Mouse (Mus musculus): ENCODE measurements at regions not wholly inside any gene's neighbourhood (a gene's known extent, or its start where the extent isn't known, plus 50 kb on each side); places are given as distances from the start of the nearest gene placed in this dataset.
"Not testable (repeated sequence)": the region's sequence is repeated elsewhere in the genome, so short reads cannot be mapped to it uniquely, and the experiment has no call there.

GRCm38 (mm10) chr4:23567827-23568226 lies 928.4 kb upstream of the Mms22l start:
- DNase-seq (ENCODE audit: low spot score in 2 of 2) = no peak

GRCm38 (mm10) chr4:23573013-23573412 lies 923.2 kb upstream of the Mms22l start:
- DNase-seq (ENCODE audit: low spot score in 2 of 2) = no peak

- no peak for DNase-seq (ENCODE audit: low spot score in 2 of 2)
These were observed 908.8 kb upstream of the Mms22l start for GRCm38 (mm10) chr4:23587412-23587811.

DNA sequence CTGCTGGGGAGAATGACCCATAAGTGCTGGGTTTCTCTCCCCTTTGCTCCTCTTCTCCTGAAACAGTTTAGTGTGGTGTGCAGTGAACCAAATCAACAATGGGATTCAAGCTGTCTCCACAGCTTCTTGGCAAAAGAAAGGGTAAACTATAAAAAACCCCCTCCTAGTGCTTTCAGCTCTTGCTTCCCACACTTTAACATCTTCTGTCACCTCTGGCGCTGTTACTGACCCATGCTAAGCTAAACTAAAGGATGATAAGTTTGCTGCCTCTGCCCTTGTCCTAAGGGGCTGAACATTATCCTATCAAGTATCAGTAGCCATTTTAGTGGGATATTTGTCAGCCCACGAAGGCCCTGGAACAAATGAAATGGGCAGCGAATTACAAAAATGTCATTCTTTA lies 905.4 kb upstream of the Mms22l start:
- no peak for DNase-seq (ENCODE audit: low spot score in 2 of 2)

- DNase-seq (ENCODE audit: low spot score in 2 of 2) = no peak
These were observed 904.7 kb upstream of the Mms22l start for GRCm38 (mm10) chr4:23591593-23591992.

DNA sequence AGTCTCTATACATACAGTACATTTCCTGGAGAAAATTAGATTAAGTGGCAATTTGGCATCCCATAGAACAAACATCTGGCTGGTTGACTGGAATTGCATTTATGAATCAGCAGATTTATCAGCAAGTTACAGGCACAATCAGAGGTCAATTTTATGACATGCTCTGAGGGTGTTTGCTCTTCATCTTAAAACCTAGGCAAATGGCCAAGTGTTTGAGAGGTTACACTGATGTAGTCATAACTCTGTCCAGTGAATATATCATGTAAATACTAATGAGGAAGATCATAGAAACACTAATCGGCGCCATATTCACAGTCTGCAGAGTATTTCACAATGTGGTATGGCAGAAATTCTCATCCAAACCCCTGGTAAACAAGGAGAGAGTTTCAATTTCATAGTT lies 896.2 kb upstream of the Mms22l start:
- no peak for DNase-seq (ENCODE audit: low spot score in 2 of 2)

DNA sequence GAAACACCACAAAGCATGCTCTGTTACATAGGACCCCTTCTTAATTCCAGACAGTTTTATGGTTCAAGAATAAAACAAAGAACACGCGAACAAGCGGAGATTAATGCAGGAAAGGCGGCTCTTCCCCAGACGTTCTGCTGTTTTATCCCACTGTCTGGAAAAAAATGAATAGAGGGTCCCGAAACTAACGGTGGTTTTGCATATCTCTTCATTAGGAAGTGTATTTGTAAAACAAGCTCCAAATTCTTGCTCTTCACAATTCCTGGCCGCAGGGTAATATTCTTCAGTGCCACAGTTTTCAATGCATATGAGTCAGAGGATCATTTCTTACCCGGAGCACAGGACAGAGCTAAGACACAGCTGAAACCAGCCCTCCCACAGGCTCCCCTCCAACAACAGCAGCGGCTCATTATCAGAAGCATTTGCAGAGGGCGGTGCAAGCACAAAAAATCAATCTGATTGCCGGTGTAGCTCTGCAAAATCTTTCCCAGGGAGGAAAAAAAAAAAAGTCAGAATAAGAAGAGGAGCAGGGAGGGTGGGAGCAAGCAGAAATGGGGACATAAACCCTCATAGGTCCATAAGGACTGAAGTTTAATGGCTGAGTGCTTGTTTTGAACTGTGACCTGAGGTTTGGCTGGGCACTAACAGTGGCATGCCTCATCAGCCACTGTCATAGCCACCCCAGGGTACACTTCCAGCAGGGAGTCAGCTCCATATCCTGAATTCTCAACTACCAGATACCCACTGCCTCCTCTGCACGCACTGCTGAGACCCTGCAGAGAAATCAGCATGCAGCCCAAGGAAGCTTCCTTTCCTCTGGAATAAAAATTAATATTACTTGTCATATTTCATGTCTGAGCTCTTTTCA lies 894.6 kb upstream of the Mms22l start:
- peak in 1 of 2 experiments; percentile 14 for DNase-seq (ENCODE audit: low spot score in 2 of 2)

DNA sequence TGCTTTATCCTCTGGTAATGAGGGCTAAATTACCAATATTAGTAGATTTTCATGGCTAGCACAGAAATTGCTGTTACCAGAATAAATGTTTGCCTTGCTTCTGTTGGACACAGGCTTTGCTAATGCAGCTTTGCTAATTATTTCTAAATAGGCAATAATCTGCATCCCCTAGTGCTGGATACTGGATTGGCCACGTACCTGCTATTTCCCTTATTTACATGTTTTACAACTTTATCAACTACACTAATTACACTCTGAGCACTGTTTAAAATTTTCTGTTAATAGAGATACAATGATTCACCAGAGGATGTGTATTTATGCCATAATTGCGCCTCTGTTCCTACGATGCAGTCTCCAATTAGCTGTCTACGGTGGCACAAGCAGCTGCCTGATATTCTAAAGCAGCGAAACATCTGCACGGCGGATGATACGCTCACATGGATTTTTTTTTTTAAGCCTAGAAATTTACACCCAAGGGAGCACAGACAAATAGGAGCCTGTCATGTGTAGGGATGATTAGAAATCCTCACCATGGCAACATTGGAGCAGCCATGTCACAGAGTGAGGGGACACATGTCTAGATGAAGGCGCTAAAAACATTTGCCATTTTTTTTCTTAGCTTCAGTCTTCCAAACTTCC lies 893.8 kb upstream of the Mms22l start:
- peak in 1 of 2 experiments; percentile 14 for DNase-seq (ENCODE audit: low spot score in 2 of 2)

DNA sequence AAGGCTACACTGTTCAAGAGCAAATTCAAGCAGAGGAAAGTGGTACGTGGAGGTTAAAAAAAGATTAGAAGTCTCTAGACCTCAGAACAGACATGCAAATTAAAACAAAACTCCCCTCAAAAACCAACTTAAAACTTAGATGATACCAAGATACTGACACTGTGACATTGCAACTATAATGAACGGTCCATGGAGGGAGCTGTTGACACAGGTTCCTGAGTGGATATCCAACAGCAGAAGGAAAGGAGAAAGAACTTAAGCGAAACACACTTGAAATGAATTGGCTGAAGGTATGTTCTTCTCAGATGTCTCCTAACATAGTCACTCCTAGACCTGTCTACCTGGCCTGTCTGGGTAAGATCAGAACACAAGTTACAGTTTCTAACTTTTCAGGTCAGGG lies 888.9 kb upstream of the Mms22l start:
- DNase-seq (ENCODE audit: low spot score in 2 of 2) = no peak

DNA sequence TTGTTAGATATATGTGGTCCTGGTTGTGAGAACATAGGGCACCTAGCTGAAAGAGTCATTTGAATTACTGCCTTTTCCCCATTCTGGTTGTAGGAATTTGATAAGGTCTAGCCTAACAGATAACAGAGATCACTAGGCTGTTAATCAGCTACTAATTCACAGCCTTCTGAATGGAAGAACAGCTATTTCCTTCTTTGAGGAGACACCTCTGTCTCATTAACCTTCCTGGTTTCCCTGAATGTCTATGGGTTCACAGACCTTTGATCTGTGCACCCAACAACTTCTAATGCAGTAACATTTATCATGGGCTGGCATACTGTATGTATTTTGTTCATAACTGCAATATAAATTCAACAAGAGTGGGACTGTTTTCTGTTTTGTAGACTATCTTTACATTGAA lies 875.0 kb upstream of the Mms22l start:
- DNase-seq (ENCODE audit: low spot score in 2 of 2) = no peak

GRCm38 (mm10) chr4:23622231-23622630 lies 874.0 kb upstream of the Mms22l start:
- DNase-seq (ENCODE audit: low spot score in 2 of 2) = no peak

GRCm38 (mm10) chr4:23636231-23636928 lies 859.9 kb upstream of the Mms22l start:
- no peak for DNase-seq (ENCODE audit: low spot score in 2 of 2)

- DNase-seq (ENCODE audit: low spot score in 2 of 2) = no peak
These were observed 859.4 kb upstream of the Mms22l start for GRCm38 (mm10) chr4:23636929-23637235.

- not testable (repeated sequence) for DNase-seq (ENCODE audit: low spot score in 2 of 2)
These were observed 839.6 kb upstream of the Mms22l start for GRCm38 (mm10) chr4:23656671-23657070.

GRCm38 (mm10) chr4:23668896-23669295 lies 827.4 kb upstream of the Mms22l start:
- no peak for DNase-seq (ENCODE audit: low spot score in 2 of 2)

GRCm38 (mm10) chr4:23703626-23704025 lies 792.6 kb upstream of the Mms22l start:
- DNase-seq (ENCODE audit: low spot score in 2 of 2) = no peak

DNA sequence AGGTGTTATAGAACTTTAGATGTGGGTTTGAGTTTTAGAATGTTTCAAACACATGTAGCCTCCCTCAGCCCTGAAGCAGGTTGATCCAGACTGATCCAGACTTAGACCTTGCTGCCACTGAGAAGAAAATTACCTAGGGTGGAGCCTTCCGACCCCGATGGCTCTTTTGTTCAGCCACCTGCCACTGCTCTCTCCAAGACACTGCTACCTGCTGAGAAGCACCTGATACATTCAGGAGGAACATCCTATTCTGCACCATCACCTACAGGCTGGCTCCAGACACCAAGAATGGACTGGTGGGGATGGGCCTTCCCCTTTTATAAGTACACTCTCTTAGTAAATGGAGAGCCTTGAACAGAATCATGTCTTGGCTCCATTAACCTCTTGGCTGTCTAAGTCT lies 785.5 kb upstream of the Mms22l start:
- no peak for DNase-seq (ENCODE audit: low spot score in 2 of 2)

DNA sequence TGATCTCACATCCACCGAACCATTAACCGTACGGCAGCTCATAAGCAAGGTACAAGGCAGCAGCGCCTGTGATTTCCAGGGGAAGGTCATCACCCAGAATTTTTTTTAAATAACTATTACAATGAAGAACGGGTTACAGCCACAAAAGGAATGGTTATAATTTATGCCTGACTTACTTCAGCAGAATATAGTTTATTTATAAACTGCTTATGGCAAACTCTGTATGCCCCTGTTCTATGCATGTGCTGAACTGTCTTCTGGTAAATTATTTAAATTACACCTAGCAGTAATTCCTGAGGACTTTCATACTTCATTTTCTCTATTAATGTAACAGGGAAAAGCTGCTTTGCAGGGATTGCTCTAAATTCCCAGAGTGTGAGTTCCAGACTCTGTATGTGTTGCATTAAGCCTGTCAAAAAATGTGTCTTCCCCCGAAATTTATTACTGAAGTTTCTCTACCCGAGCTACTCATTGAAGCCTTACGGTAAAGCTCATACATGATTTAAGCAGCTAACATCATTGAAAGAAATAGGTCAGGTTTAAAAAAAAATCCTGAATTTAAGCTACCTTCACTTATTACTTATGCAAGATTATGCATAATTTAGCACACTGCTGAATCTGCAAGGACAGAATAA lies 782.4 kb upstream of the Mms22l start:
- no peak for DNase-seq (ENCODE audit: low spot score in 2 of 2)

DNA sequence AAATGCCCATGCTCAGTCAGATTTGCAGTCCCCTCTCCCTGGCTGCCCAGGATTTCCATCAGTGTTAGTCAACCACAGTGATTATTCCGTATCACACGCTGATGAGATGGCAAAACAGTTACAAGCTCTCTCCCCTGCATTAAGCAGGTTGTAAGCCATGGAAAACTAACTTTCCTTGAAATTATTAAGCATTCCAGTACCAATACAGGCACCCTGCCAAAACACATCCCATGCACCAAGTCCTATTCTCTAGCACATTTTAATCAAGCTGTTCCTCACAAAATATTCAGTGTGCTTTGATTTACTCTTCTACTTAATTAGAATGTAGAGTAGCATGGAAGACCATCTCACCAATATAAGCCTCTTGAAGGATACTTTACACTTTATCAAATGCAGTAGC lies 768.4 kb upstream of the Mms22l start:
- DNase-seq (ENCODE audit: low spot score in 2 of 2) = no peak

- no peak for DNase-seq (ENCODE audit: low spot score in 2 of 2)
These were observed 763.8 kb upstream of the Mms22l start for GRCm38 (mm10) chr4:23732471-23732870.

DNA sequence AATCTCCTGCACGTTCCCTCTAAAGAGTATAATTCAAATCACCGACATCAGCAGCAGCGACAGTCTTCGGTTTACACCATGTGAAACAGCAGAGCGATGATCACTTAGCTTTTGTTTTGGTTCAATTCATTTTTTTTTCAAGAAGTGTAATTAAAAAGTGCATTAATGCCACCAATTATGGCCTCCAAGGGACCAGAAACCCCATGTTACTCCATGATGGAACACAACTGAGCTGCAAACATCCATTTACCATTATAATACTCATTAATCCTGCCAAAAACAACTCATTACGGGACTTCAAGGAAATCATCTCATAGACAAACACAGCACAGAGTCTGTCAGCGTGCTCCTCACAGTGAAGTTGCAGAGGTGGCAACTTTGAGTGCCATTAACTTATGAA lies 752.2 kb upstream of the Mms22l start:
- no peak for DNase-seq (ENCODE audit: low spot score in 2 of 2)

DNA sequence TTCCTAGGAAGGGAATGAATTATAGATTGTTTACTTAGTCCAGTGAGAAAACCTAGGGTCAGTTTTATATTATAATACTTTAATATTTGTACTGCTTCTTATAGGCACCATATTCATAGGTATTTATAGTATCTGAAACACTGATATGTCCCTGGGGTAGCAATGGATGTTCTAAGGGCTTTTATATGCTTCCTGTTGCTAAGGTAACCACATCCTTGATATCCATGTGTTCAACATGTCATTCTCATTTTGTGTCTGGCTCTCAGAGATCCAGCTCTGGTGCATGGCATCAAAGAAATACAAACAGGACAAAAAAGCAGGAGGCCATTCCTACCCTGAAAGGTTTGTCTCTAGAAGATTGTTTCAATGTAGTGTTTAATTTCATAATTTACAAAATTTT lies 738.2 kb upstream of the Mms22l start:
- no peak for DNase-seq (ENCODE audit: low spot score in 2 of 2)
